Mouse (Mus musculus): Measurements from ENCODE around the gene Smg6. TPM values are rescaled to one million over a fixed set of nuclear protein-coding genes. Genes with fewer than 3 reads are reported as not detected.
A peak's percentile ranks its signal among the peaks of the same experiment; 100 is the strongest.

Gene Smg6
- polyA plus RNA-seq, 1 experiment from 2014 or later: 11.9 TPM

- no peaks in the 10 kb centered on the region for H3K4me1 ChIP-seq (replicated peaks; ENCODE audit: insufficient read depth, low read length)
- H3K9me3 ChIP-seq (replicated peaks; ENCODE audit: low read length): no peaks in the 10 kb centered on the region
- no peak for ATAC-seq (replicated peaks; ENCODE audit: low FRiP score, low read depth)
These were observed 138.6 kb downstream of the Smg6 start for GRCm38 (mm10) chr11:75064266-75064665.

GRCm38 (mm10) chr11:75071352-75071751, 145.7 kb downstream of the Smg6 start:
- WGBS: 83% methylated on average over 3 of the region's 3 CpGs
- no peak overlapping the region for H3K9ac ChIP-seq (ENCODE audit: low read depth, low read length)
- H3K4me1 ChIP-seq (replicated peaks; ENCODE audit: insufficient read depth, low read length): no peaks in the 10 kb centered on the region
- TF ChIP-seq CTCF (IDR thresholded peaks at IDR 0.05; ENCODE audit: low read depth): no peak
- H3K4me3 ChIP-seq (replicated peaks; ENCODE audit: low read depth, low read length): no peak overlapping the region
- no peak overlapping the region for H3K27ac ChIP-seq
- ATAC-seq (replicated peaks; ENCODE audit: low FRiP score, low read depth) (no peak), DNase-seq (ENCODE audit: low spot score) (no peak)
- no peak overlapping the region for H3K4me2 ChIP-seq (ENCODE audit: low read length)
- H3K27me3 ChIP-seq (ENCODE audit: insufficient read depth, low read length): no peaks in the 10 kb centered on the region
- no peaks in the 10 kb centered on the region for H3K36me3 ChIP-seq (ENCODE audit: insufficient read depth, low read length)
- H3K9me3 ChIP-seq (replicated peaks; ENCODE audit: low read length): no peaks in the 10 kb centered on the region

More at GRCm38 (mm10) chr11:75064266-75064665, 138.6 kb downstream of the Smg6 start:
- Histone ChIP-seq H3K9ac (ENCODE audit: low read depth, low read length) (no peak overlapping the region), H3K36me3 (ENCODE audit: insufficient read depth, low read length) (no peaks in the 10 kb centered on the region), H3K27me3 (ENCODE audit: insufficient read depth, low read length) (no peaks in the 10 kb centered on the region), H3K27ac (no peak overlapping the region), H3K4me2 (ENCODE audit: low read length) (no peak overlapping the region), H3K4me3 (replicated peaks; ENCODE audit: low read depth, low read length) (no peak overlapping the region)
- no peak for TF ChIP-seq CTCF (IDR thresholded peaks at IDR 0.05; ENCODE audit: low read depth)
- no peak for DNase-seq (ENCODE audit: low spot score)
- 93% methylated on average over 1 of the region's 1 CpGs for WGBS

DNA sequence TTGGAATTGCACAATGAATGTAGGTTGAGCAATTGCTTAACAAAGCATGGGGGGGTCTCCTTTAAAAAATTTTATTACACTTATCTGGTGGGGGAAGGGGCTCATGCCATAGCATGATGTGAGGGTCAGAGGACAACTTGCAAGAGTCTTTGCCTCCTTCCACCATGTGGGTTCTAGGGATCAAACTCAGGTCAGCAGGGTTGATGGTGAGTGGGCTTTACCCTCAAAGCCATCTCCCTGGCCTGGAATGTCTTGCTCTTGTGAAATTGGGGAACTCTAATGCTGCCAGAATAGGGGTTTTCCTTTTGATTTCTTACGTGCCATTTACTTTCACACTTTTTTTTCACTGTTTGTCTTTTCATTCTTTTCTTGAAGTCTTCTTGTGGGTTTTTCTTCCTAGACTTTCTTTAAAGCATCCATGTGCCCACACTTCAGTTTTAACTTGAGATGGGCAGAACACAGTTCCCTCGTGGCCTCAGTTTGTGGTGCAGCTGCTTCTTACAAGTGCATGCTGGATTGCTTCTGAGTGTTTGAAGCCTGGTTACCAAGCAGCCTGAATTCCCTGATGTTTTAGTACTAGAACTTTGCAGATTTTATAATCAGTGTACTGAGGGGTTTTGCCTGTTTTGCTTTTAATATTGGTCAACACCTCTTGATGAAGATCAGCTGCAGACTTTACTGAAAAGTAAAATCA, 147.5 kb downstream of the Smg6 start:
- Histone ChIP-seq H3K9me3 (replicated peaks; ENCODE audit: low read length) (no peaks in the 10 kb centered on the region), H3K27ac (peak overlapping the region; percentile 13; the same call in 1 of the 2 replicates), H3K4me1 (replicated peaks; ENCODE audit: insufficient read depth, low read length) (no peaks in the 10 kb centered on the region), H3K4me2 (ENCODE audit: low read length) (no peak overlapping the region), H3K27me3 (ENCODE audit: insufficient read depth, low read length) (no peaks in the 10 kb centered on the region), H3K36me3 (ENCODE audit: insufficient read depth, low read length) (no peaks in the 10 kb centered on the region), H3K9ac (ENCODE audit: low read depth, low read length) (no peak overlapping the region), H3K4me3 (replicated peaks; ENCODE audit: low read depth, low read length) (no peak overlapping the region)
- DNase-seq (ENCODE audit: low spot score) (no peak), ATAC-seq (replicated peaks; ENCODE audit: low FRiP score, low read depth) (no peak)
- WGBS: 57% methylated on average over 2 of the region's 2 CpGs
- TF ChIP-seq CTCF (IDR thresholded peaks at IDR 0.05; ENCODE audit: low read depth): no peak

DNA sequence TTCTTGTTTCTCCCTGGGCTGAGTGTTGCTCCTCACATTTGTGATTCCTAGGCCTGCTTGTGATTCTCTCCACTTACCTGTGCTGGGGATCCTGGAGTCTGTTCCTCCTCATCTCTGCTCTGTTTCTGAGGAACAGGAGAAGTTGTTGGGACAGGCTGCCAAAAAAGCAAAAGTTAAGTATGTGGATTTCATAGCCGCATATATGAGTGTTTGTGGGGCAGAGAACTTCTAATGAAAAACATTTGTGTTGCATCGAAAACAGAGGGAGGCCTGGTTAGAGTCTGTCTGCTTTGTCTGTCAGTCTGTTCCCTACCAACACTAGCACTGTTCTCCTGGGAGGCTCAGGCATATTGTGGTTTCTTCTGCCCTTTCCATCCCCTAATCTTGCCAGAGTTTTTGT, 148.1 kb downstream of the Smg6 start:
- no peak for TF ChIP-seq CTCF (IDR thresholded peaks at IDR 0.05; ENCODE audit: low read depth)
- Histone ChIP-seq H3K27ac (peak overlapping the region; percentile 13; the same call in 1 of the 2 replicates), H3K9ac (ENCODE audit: low read depth, low read length) (no peak overlapping the region), H3K4me3 (replicated peaks; ENCODE audit: low read depth, low read length) (no peak overlapping the region), H3K27me3 (ENCODE audit: insufficient read depth, low read length) (no peaks in the 10 kb centered on the region), H3K4me1 (replicated peaks; ENCODE audit: insufficient read depth, low read length) (no peaks in the 10 kb centered on the region), H3K36me3 (ENCODE audit: insufficient read depth, low read length) (no peaks in the 10 kb centered on the region), H3K9me3 (replicated peaks; ENCODE audit: low read length) (no peaks in the 10 kb centered on the region), H3K4me2 (ENCODE audit: low read length) (no peak overlapping the region)
- DNase-seq (ENCODE audit: low spot score): no peak
- no peak for ATAC-seq (replicated peaks; ENCODE audit: low FRiP score, low read depth)
- WGBS: 76% methylated on average over 2 of the region's 2 CpGs

- 62% methylated on average over 2 of the region's 2 CpGs for WGBS
These were observed 148.9 kb downstream of the Smg6 start for GRCm38 (mm10) chr11:75074543-75074942.

GRCm38 (mm10) chr11:75078616-75079015, 153.0 kb downstream of the Smg6 start:
- H3K27ac ChIP-seq: no peak overlapping the region
- no peak overlapping the region for H3K9ac ChIP-seq (ENCODE audit: low read depth, low read length)
- no peak for TF ChIP-seq CTCF (IDR thresholded peaks at IDR 0.05; ENCODE audit: low read depth)
- H3K4me2 ChIP-seq (ENCODE audit: low read length): no peak overlapping the region
- H3K4me3 ChIP-seq (replicated peaks; ENCODE audit: low read depth, low read length): no peak overlapping the region
- ATAC-seq (replicated peaks; ENCODE audit: low FRiP score, low read depth): no peak
- no peaks in the 10 kb centered on the region for H3K27me3 ChIP-seq (ENCODE audit: insufficient read depth, low read length)
- H3K36me3 ChIP-seq (ENCODE audit: insufficient read depth, low read length): no peaks in the 10 kb centered on the region
- H3K4me1 ChIP-seq (replicated peaks; ENCODE audit: insufficient read depth, low read length): no peaks in the 10 kb centered on the region
- DNase-seq (ENCODE audit: low spot score): no peak
- 62% methylated on average over 2 of the region's 2 CpGs for WGBS
- H3K9me3 ChIP-seq (replicated peaks; ENCODE audit: low read length): no peaks in the 10 kb centered on the region

More at GRCm38 (mm10) chr11:75074543-75074942, 148.9 kb downstream of the Smg6 start:
- TF ChIP-seq CTCF (IDR thresholded peaks at IDR 0.05; ENCODE audit: low read depth): no peak
- Histone ChIP-seq H3K27me3 (ENCODE audit: insufficient read depth, low read length) (no peaks in the 10 kb centered on the region), H3K36me3 (ENCODE audit: insufficient read depth, low read length) (no peaks in the 10 kb centered on the region), H3K4me2 (ENCODE audit: low read length) (no peak overlapping the region), H3K9ac (ENCODE audit: low read depth, low read length) (no peak overlapping the region), H3K9me3 (replicated peaks; ENCODE audit: low read length) (no peaks in the 10 kb centered on the region), H3K4me1 (replicated peaks; ENCODE audit: insufficient read depth, low read length) (no peaks in the 10 kb centered on the region), H3K27ac (no peak overlapping the region), H3K4me3 (replicated peaks; ENCODE audit: low read depth, low read length) (no peak overlapping the region)
- DNase-seq (ENCODE audit: low spot score): no peak
- ATAC-seq (replicated peaks; ENCODE audit: low FRiP score, low read depth): no peak
